Mouse (Mus musculus) forebrain, embryonic 16.5 days (tissue): Measurements from ENCODE around the gene Ptprcap. TPM values are rescaled to one million over a fixed set of nuclear protein-coding genes. Genes with fewer than 3 reads are reported as not detected.
"Not testable (repeated sequence)": the region's sequence is repeated elsewhere in the genome, so short reads cannot be mapped to it uniquely, and the experiment has no call there.

Source experiments
- ATAC-seq: fragments of 200-750 bp; cut with Nextera tagmentation; 2 replicates; pipeline ENCODE4 v1.8.0; 2017; ENCODE audit warnings: mild to moderate bottlenecking, moderate library complexity
- H3K27ac ChIP-seq: fragments of 300-500 bp; sonication (generic); 2 replicates; pipeline ENCODE4 v1.5.1; 2014; ENCODE audit warnings: low read length, control low read depth
- H3K27me3 ChIP-seq: fragments of 300-500 bp; sonication (generic); replicated peaks from 2 replicates; pipeline ENCODE4 v1.6.1; 2014; ENCODE audit warnings: low read length; ENCODE audit not compliant: control insufficient read depth, insufficient read depth
- H3K36me3 ChIP-seq: fragments of 300-500 bp; sonication (generic); 2 replicates; pipeline ENCODE4 v1.6.1; 2014; ENCODE audit not compliant: control insufficient read depth, insufficient read depth
- H3K4me1 ChIP-seq: fragments of 300-500 bp; sonication (generic); replicated peaks from 2 replicates; pipeline ENCODE4 v1.6.1; 2014; ENCODE audit warnings: low read length; ENCODE audit not compliant: control insufficient read depth, insufficient read depth
- H3K4me2 ChIP-seq: fragments of 300-500 bp; sonication (generic); 2 replicates; pipeline ENCODE4 v1.6.1; 2014; ENCODE audit warnings: mild to moderate bottlenecking, low read length, control low read depth
- H3K4me3 ChIP-seq: fragments of 300-500 bp; sonication (generic); replicated peaks from 2 replicates; pipeline ENCODE4 v1.5.1; 2014; ENCODE audit warnings: mild to moderate bottlenecking, low read length, control low read depth
- H3K9ac ChIP-seq: fragments of 300-500 bp; sonication (generic); replicated peaks from 2 replicates; pipeline ENCODE4 v1.6.1; 2014; ENCODE audit warnings: low read depth, low read length, control low read depth
- H3K9me3 ChIP-seq: fragments of 300-500 bp; sonication (generic); 2 replicates; pipeline ENCODE4 v1.6.1; 2016; ENCODE audit warnings: low read length; ENCODE audit not compliant: control insufficient read depth
- WGBS: fragments of 180-500 bp; shearing (Covaris S2); extraction: QIAGEN DNeasy Blood & Tissue Kit; methylation state at CpG from one replicate; pipeline ENCODE4 v1.1.7; 2014; 5-methylcytosine and 5-hydroxymethylcytosine counted together
- polyA plus RNA-seq: library from polyadenylated mRNA; unstranded; fragments of >200 nt; fragmentation: Nextera tagmentation; extraction: Ambion mirVana; gene quantifications from 2 replicates; pipeline ENCODE4 v1.2.1, GENCODE M21; 2015

The Ptprcap gene
- polyA plus RNA-seq, 1 experiment from 2014 or later = not detected

- H3K36me3 ChIP-seq = no peaks in the 10 kb centered on the region; the same call in 1 of the 2 replicates
- H3K27me3 ChIP-seq = no peaks in the 10 kb centered on the region
- no peak for ATAC-seq
- H3K4me1 ChIP-seq = peaks cover 18% of the 10 kb centered on the region
- H3K9ac ChIP-seq = no peak overlapping the region
- H3K4me2 ChIP-seq = no peak overlapping the region
- no peaks in the 10 kb centered on the region for H3K9me3 ChIP-seq
- no peak overlapping the region for H3K27ac ChIP-seq
- WGBS = 84% methylated on average over 7 of the region's 7 CpGs
- H3K4me3 ChIP-seq = no peak overlapping the region
Observed at GRCm38 (mm10) chr19:4122411-4123370, 30.7 kb upstream of the Ptprcap start.

- no peak overlapping the region for H3K9ac ChIP-seq
- H3K27ac ChIP-seq = no peak overlapping the region
- no peak overlapping the region for H3K4me2 ChIP-seq
- 89% methylated on average over 4 of the region's 4 CpGs for WGBS
- H3K36me3 ChIP-seq = peaks cover 5% of the 10 kb centered on the region; the same call in 1 of the 2 replicates
- ATAC-seq = no peak
- no peaks in the 10 kb centered on the region for H3K27me3 ChIP-seq
- peaks cover 18% of the 10 kb centered on the region for H3K4me1 ChIP-seq
- no peaks in the 10 kb centered on the region for H3K9me3 ChIP-seq
- H3K4me3 ChIP-seq = no peak overlapping the region
Observed at GRCm38 (mm10) chr19:4124432-4124831, 29.0 kb upstream of the Ptprcap start.

- H3K27me3 ChIP-seq = not testable (repeated sequence)
- WGBS = 18% methylated on average over 3 of the region's 4 CpGs
- H3K4me3 ChIP-seq = peak overlapping the region; percentile 75
Observed at GRCm38 (mm10) chr19:4125268-4125667, 28.1 kb upstream of the Ptprcap start.

GRCm38 (mm10) chr19:4125741-4126696 lies 27.4 kb upstream of the Ptprcap start, which contains the start of gene Aip:
Aip (minus strand) TSS chr19:4125858.
- peaks cover 5% of the 10 kb centered on the region; the same call in 1 of the 2 replicates for H3K36me3 ChIP-seq
- peak within 1 kb of the TSS; percentile 75 for H3K4me3 ChIP-seq
- ATAC-seq = peak; percentile 93
- peak within 1 kb of the TSS; percentile 68 for H3K4me2 ChIP-seq
- H3K9me3 ChIP-seq = no peaks in the 10 kb centered on the region
- peaks cover 13% of the 10 kb centered on the region for H3K4me1 ChIP-seq
- under 1% methylated on average over 59 of the region's 64 CpGs for WGBS
- H3K9ac ChIP-seq = peak within 1 kb of the TSS; percentile 78
- H3K27ac ChIP-seq = peak within 1 kb of the TSS; percentile 19; the same call in 1 of the 2 replicates
- no peaks in the 10 kb centered on the region for H3K27me3 ChIP-seq

More at GRCm38 (mm10) chr19:4125268-4125667, 28.1 kb upstream of the Ptprcap start:
- not testable (repeated sequence) for H3K36me3 ChIP-seq, H3K9me3 ChIP-seq, H3K27ac ChIP-seq
- ATAC-seq = peak; percentile 6
- H3K4me1 ChIP-seq = peaks cover 18% of the 10 kb centered on the region
- peak overlapping the region; percentile 68 for H3K4me2 ChIP-seq
- peak overlapping the region; percentile 78 for H3K9ac ChIP-seq

GRCm38 (mm10) chr19:4126759-4127495 lies 26.5 kb upstream of the Ptprcap start:
- Histone ChIP-seq H3K36me3 (peaks cover 12% of the 10 kb centered on the region), H3K4me3 (peak overlapping the region; percentile 75), H3K9ac (peak overlapping the region; percentile 78), H3K4me1 (peaks cover 13% of the 10 kb centered on the region), H3K4me2 (peak overlapping the region; percentile 68), H3K9me3 (no peaks in the 10 kb centered on the region), H3K27ac (no peak overlapping the region), H3K27me3 (no peaks in the 10 kb centered on the region)
- 61% methylated on average over 7 of the region's 7 CpGs for WGBS
- ATAC-seq = no peak

GRCm38 (mm10) chr19:4129462-4129861 lies 23.9 kb upstream of the Ptprcap start:
- Histone ChIP-seq H3K4me3 (no peak overlapping the region), H3K4me2 (no peak overlapping the region), H3K36me3 (peaks cover 16% of the 10 kb centered on the region), H3K9me3 (no peaks in the 10 kb centered on the region), H3K27me3 (no peaks in the 10 kb centered on the region), H3K9ac (no peak overlapping the region), H3K27ac (no peak overlapping the region), H3K4me1 (peaks cover 13% of the 10 kb centered on the region)
- no peak for ATAC-seq
- WGBS = 97% methylated on average over 7 of the region's 7 CpGs

GRCm38 (mm10) chr19:4130106-4130505 lies 23.3 kb upstream of the Ptprcap start:
- H3K27me3 ChIP-seq = no peaks in the 10 kb centered on the region
- H3K36me3 ChIP-seq = peaks cover 16% of the 10 kb centered on the region

GRCm38 (mm10) chr19:4131075-4131474 lies 22.3 kb upstream of the Ptprcap start:
- WGBS = 93% methylated on average over 5 of the region's 5 CpGs
- H3K4me2 ChIP-seq = no peak overlapping the region
- H3K27ac ChIP-seq = no peak overlapping the region
- H3K4me3 ChIP-seq = no peak overlapping the region
- H3K4me1 ChIP-seq = peaks cover 11% of the 10 kb centered on the region
- no peaks in the 10 kb centered on the region for H3K9me3 ChIP-seq
- no peak overlapping the region for H3K9ac ChIP-seq
- no peaks in the 10 kb centered on the region for H3K27me3 ChIP-seq
- peaks cover 16% of the 10 kb centered on the region for H3K36me3 ChIP-seq
- no peak for ATAC-seq

More at GRCm38 (mm10) chr19:4130106-4130505, 23.3 kb upstream of the Ptprcap start:
- Histone ChIP-seq H3K4me3 (no peak overlapping the region), H3K4me1 (peaks cover 12% of the 10 kb centered on the region), H3K27ac (no peak overlapping the region), H3K4me2 (no peak overlapping the region), H3K9ac (no peak overlapping the region), H3K9me3 (no peaks in the 10 kb centered on the region)
- ATAC-seq = no peak
- WGBS = 93% methylated on average over 4 of the region's 4 CpGs
